Mouse (Mus musculus) intestine, embryonic 15.5 days (tissue): ENCODE measurements around the gene Bbs9. TPM values are rescaled to one million over a fixed set of nuclear protein-coding genes. Genes with fewer than 3 reads are reported as not detected.
A peak's percentile ranks its signal among the peaks of the same experiment; 100 is the strongest.

Experiments
- ATAC-seq: fragments of 200-750 bp; cut with Nextera tagmentation; 2 replicates; pipeline ENCODE4 v1.8.0; 2017; ENCODE audit warnings: moderate TSS enrichment, moderate library complexity
- H3K27ac ChIP-seq: fragments of 300-500 bp; sonication (generic); 2 replicates; pipeline ENCODE4 v1.5.1; 2015; ENCODE audit warnings: mild to moderate bottlenecking, inconsistent platforms
- H3K27me3 ChIP-seq: fragments of 300-500 bp; sonication (generic); replicated peaks from 2 replicates; pipeline ENCODE4 v1.6.1; 2015; ENCODE audit warnings: inconsistent platforms
- H3K36me3 ChIP-seq: fragments of 300-500 bp; sonication (generic); 2 replicates; pipeline ENCODE4 v1.6.1; 2015; ENCODE audit warnings: inconsistent platforms
- H3K4me1 ChIP-seq: fragments of 300-500 bp; sonication (generic); replicated peaks from 2 replicates; pipeline ENCODE4 v1.6.1; 2015; ENCODE audit warnings: inconsistent platforms
- H3K4me2 ChIP-seq: fragments of 300-500 bp; sonication (generic); replicated peaks from 2 replicates; pipeline ENCODE4 v1.6.1; 2015; ENCODE audit warnings: mild to moderate bottlenecking, inconsistent platforms
- H3K4me3 ChIP-seq: fragments of 300-500 bp; sonication (generic); replicated peaks from 2 replicates; pipeline ENCODE4 v1.5.1; 2015; ENCODE audit warnings: inconsistent platforms
- H3K9ac ChIP-seq: fragments of 300-500 bp; sonication (generic); 2 replicates; pipeline ENCODE4 v1.6.1; 2015; ENCODE audit warnings: inconsistent platforms
- H3K9me3 ChIP-seq: fragments of 300-500 bp; sonication (generic); 2 replicates; pipeline ENCODE4 v1.6.1; 2016; ENCODE audit warnings: inconsistent platforms
- WGBS: fragments of 180-500 bp; shearing (Covaris S2); methylation state at CpG from one replicate; pipeline ENCODE4 v1.1.7; 2015; 5-methylcytosine and 5-hydroxymethylcytosine counted together
- polyA plus RNA-seq: library from polyadenylated mRNA; unstranded; fragments of >200 nt; fragmentation: Nextera tagmentation; extraction: Ambion mirVana; gene quantifications from 2 replicates; pipeline ENCODE4 v1.2.1, GENCODE M21; 2015

Gene Bbs9
- polyA plus RNA-seq, 1 experiment from 2014 or later = 13.1 TPM

DNA sequence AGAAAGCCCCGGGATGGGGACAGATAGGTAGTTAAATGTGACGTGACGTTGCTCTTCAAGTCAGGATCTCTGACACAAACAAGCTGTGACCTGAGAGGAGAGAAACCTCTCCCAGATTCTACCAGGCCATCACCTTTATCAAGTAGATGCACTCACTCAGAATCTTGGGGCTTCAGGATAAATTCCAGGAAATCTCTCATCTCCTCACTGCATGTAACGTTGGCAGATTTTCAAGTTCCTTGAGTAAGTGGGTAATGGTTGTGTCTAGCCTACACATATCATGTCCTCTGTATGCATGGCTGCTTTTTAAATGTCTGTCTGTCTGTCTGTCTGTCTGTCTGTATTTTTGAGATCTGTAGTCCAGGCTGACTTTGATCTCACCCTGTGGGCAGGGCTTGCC is 39.6 kb downstream of the Bbs9 start:
- WGBS = 79% methylated on average over 4 of the region's 4 CpGs
- Histone ChIP-seq H3K9ac (no peak overlapping the region), H3K9me3 (no peaks in the 10 kb centered on the region), H3K36me3 (no peaks in the 10 kb centered on the region), H3K4me1 (no peaks in the 10 kb centered on the region), H3K27me3 (no peaks in the 10 kb centered on the region), H3K4me3 (no peak overlapping the region), H3K4me2 (no peak overlapping the region), H3K27ac (no peak overlapping the region)
- ATAC-seq = no peak

GRCm38 (mm10) chr9:22518394-22519041 is 43.0 kb downstream of the Bbs9 start:
- no peak overlapping the region for H3K27ac ChIP-seq
- peak; percentile 74; the same call in 1 of the 2 replicates for ATAC-seq

GRCm38 (mm10) chr9:22523460-22523859 is 47.9 kb downstream of the Bbs9 start:
- Histone ChIP-seq H3K9me3 (no peaks in the 10 kb centered on the region), H3K4me2 (no peak overlapping the region), H3K27ac (no peak overlapping the region), H3K36me3 (no peaks in the 10 kb centered on the region), H3K9ac (no peak overlapping the region), H3K4me3 (no peak overlapping the region), H3K4me1 (no peaks in the 10 kb centered on the region), H3K27me3 (no peaks in the 10 kb centered on the region)
- 88% methylated on average over 1 of the region's 1 CpGs for WGBS
- ATAC-seq = no peak

More at GRCm38 (mm10) chr9:22518394-22519041, 43.0 kb downstream of the Bbs9 start:
- no peak overlapping the region for H3K4me3 ChIP-seq
- H3K27me3 ChIP-seq = no peaks in the 10 kb centered on the region
- no peaks in the 10 kb centered on the region for H3K36me3 ChIP-seq
- no peaks in the 10 kb centered on the region for H3K4me1 ChIP-seq
- H3K4me2 ChIP-seq = no peak overlapping the region
- H3K9me3 ChIP-seq = no peaks in the 10 kb centered on the region
- H3K9ac ChIP-seq = no peak overlapping the region
- 94% methylated on average over 3 of the region's 3 CpGs for WGBS

DNA sequence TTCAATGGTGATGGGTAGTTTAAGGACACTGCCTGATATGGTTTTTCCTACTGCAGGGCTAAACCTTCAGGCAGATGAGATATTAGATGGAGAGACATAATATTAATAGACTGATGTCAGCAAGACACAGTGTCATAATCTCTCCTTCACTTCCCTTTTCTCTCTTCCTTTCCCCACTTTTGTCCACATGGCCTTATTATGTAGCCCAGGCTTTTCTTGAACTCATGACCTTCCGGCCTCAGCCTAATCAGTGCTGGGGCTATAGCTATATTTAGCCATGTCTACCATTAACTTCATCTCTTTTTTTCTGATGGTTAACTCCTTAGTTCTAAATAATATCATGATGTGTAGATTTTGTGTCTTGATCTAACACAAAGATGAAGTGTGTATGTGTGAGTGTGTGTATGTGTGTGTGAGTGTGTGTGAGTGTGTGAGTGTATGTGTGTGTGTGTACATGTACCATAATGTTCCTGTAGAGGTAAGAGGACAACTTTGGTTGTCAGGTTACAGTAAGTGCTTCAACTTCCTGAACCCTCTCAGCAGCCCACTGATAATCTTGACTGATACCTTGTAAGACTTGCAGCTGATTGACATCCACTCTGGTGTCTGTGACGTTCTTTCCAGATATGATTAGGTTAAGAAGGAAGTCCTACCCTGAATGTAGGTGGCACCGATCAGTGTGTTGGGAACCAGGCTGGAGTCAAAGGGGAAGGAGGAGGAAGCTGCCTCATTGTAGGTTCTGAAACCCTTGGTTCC is 55.4 kb downstream of the Bbs9 start:
- no peak overlapping the region for H3K27ac ChIP-seq
- WGBS = 81% methylated on average over 3 of the region's 3 CpGs
- no peaks in the 10 kb centered on the region for H3K27me3 ChIP-seq
- H3K4me1 ChIP-seq = no peaks in the 10 kb centered on the region
- no peaks in the 10 kb centered on the region for H3K9me3 ChIP-seq
- no peak overlapping the region for H3K4me3 ChIP-seq
- H3K9ac ChIP-seq = no peak overlapping the region
- no peak overlapping the region for H3K4me2 ChIP-seq
- no peaks in the 10 kb centered on the region for H3K36me3 ChIP-seq
- no peak for ATAC-seq

DNA sequence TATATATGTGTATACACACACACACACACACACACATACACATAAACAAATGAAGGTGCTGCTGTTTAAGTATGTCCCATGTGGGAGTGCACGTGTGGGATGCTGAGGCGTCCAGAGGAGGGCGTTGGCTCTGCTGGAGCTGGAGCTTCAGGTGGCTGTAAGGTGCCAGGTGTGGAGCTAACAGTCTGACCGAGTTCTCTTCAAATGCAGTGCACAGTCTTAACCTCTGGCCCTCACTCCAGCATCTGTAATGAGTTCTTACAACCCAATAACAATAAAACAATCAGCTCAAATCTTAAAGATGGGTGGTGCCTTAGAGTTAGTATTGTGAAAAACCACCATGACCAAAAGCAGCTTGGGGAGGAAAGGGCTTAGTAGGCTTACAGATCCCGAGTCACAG is 56.6 kb downstream of the Bbs9 start:
- 69% methylated on average over 5 of the region's 5 CpGs for WGBS

DNA sequence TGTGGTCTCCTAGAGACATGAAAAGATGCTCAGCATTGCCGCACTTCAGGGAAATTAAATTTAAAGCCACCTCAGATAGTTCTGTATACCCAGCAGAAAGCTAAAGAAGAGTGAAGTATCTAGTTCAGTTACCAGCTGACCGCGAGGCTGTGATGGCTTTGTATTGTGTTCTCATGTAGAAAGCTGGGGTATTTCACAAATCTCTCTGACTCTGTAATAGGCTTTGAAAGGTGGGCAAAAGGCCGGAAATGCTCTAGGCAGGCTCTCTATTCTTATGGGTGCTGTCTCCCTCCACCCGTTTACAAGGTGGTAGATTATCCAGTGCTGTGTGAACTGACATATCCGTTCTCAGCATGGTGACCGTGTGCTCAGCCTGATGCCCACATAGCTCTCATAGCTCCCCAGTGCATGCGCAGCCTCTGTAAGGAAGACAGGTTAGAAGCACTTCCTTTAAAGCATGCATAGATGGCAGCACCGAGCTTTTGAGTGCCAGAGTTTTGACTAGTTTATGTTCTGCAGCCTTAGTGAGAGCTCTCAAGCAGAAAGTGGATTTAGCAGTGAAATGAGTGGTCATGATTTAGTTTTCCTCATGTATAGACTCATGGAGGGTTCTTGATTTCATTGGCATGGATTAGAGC is 57.4 kb downstream of the Bbs9 start:
- Histone ChIP-seq H3K4me1 (no peaks in the 10 kb centered on the region), H3K4me2 (no peak overlapping the region), H3K4me3 (no peak overlapping the region), H3K27ac (no peak overlapping the region), H3K9ac (no peak overlapping the region), H3K9me3 (no peaks in the 10 kb centered on the region), H3K27me3 (no peaks in the 10 kb centered on the region), H3K36me3 (no peaks in the 10 kb centered on the region)
- WGBS = 55% methylated on average over 9 of the region's 9 CpGs
- peak; percentile 58 for ATAC-seq

More for the DNA sequence above, 56.6 kb downstream of the Bbs9 start:
- ATAC-seq = no peak; the same call in 1 of the 2 replicates
- Histone ChIP-seq H3K27ac (no peak overlapping the region), H3K4me3 (no peak overlapping the region), H3K27me3 (no peaks in the 10 kb centered on the region), H3K36me3 (no peaks in the 10 kb centered on the region), H3K9ac (no peak overlapping the region), H3K4me2 (no peak overlapping the region), H3K4me1 (no peaks in the 10 kb centered on the region), H3K9me3 (no peaks in the 10 kb centered on the region)

DNA sequence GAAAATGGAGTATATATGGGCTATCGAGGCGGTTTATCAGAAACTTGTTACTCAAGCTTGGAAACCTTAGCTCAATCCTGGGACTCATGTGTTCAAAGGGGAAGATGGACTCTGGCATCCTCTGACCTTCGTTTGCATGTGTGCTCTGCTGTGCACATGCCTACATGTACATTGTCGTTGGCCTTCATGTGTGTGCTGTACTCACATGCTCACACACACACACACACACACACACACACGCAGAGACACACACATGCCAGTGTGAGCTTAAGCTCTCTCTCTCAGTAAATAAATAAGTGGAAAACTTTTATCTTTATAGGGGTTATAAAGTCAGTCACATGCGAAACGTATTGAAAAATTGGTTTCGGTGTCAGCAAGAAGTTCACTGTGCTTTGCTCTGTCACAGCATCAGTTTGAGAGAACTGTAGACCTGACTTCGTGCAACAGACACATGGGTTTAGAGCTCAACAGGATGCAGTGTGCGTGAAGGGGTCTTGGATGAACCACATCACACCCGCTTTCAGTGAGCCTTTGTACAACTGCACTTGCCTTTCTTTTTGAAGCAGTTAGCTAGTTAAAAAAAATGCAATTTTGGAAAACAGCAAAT is 62.4 kb downstream of the Bbs9 start:
- Histone ChIP-seq H3K9ac (no peak overlapping the region), H3K9me3 (no peaks in the 10 kb centered on the region), H3K4me1 (0 out of 2 replicates have a peak, but pooled peaks cover 4% of the 10 kb centered on the region), H3K36me3 (no peaks in the 10 kb centered on the region), H3K4me2 (no peak overlapping the region), H3K27me3 (no peaks in the 10 kb centered on the region), H3K27ac (peak overlapping the region; percentile 32; the same call in 1 of the 2 replicates), H3K4me3 (no peak overlapping the region)
- 67% methylated on average over 11 of the region's 11 CpGs for WGBS
- ATAC-seq = peak; percentile 76

GRCm38 (mm10) chr9:22539546-22539945 is 64.0 kb downstream of the Bbs9 start:
- Histone ChIP-seq H3K9me3 (no peaks in the 10 kb centered on the region), H3K4me3 (no peak overlapping the region), H3K4me1 (0 out of 2 replicates have a peak, but pooled peaks cover 4% of the 10 kb centered on the region), H3K36me3 (no peaks in the 10 kb centered on the region), H3K27ac (no peak overlapping the region), H3K27me3 (no peaks in the 10 kb centered on the region), H3K4me2 (no peak overlapping the region), H3K9ac (no peak overlapping the region)
- WGBS = 67% methylated on average over 4 of the region's 4 CpGs
- ATAC-seq = no peak

DNA sequence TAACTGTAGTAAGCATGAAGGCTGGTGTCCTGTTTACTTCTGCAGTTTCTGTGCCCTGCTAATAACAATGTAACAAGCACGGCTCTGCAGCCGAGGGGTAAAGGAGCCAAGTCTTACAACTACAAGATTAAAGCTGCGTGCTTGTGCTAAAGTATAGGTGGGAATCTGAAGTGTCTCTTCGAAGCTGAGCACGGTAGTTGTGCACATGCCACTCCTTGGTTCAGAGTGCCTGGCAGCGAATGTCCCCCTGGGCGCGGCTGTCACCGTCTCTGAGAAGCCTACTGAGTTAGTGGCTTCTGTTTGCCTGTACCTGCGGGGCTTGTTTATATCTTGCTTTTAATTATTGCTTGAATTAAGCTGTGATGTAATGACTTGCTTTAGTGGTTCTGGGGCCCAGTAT is 65.6 kb downstream of the Bbs9 start:
- H3K9ac ChIP-seq = no peak overlapping the region
- no peaks in the 10 kb centered on the region for H3K27me3 ChIP-seq
- WGBS = 64% methylated on average over 10 of the region's 10 CpGs
- no peak overlapping the region for H3K27ac ChIP-seq
- no peaks in the 10 kb centered on the region for H3K9me3 ChIP-seq
- ATAC-seq = no peak
- H3K4me2 ChIP-seq = no peak overlapping the region
- H3K36me3 ChIP-seq = no peaks in the 10 kb centered on the region
- H3K4me1 ChIP-seq = 0 out of 2 replicates have a peak, but pooled peaks cover 4% of the 10 kb centered on the region
- no peak overlapping the region for H3K4me3 ChIP-seq

DNA sequence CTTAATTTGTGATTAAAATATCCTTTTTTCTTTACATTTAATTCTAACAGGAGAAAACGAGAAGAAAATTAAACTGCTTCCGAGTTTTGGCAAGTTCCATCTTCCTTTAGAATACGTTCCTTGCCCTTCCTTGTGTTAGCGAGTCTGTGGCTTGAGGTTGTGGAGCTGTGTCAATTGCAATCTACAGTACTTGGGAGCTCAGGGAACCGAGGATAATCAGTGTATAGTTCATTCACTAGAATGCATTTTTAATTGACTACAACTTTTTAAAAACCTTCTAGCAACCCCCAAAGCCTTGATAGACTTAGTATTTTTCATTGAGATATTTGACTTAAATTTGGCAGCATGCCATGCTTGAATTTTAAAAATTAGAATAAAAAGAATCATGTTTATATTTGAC is 68.0 kb downstream of the Bbs9 start:
- Histone ChIP-seq H3K4me3 (no peak overlapping the region), H3K27me3 (no peaks in the 10 kb centered on the region), H3K36me3 (no peaks in the 10 kb centered on the region), H3K4me1 (0 out of 2 replicates have a peak, but pooled peaks cover 4% of the 10 kb centered on the region), H3K9ac (no peak overlapping the region), H3K27ac (no peak overlapping the region), H3K9me3 (no peaks in the 10 kb centered on the region), H3K4me2 (no peak overlapping the region)
- ATAC-seq = no peak
- 84% methylated on average over 5 of the region's 5 CpGs for WGBS

- peak; percentile 83 for ATAC-seq
- 49% methylated on average over 9 of the region's 9 CpGs for WGBS
Measured at GRCm38 (mm10) chr9:22544349-22545341, 69.1 kb downstream of the Bbs9 start.

More at GRCm38 (mm10) chr9:22544349-22545341, 69.1 kb downstream of the Bbs9 start:
- H3K27ac ChIP-seq = no peak overlapping the region
- no peak overlapping the region for H3K4me2 ChIP-seq
- no peak overlapping the region for H3K9ac ChIP-seq
- no peaks in the 10 kb centered on the region for H3K36me3 ChIP-seq
- H3K9me3 ChIP-seq = no peaks in the 10 kb centered on the region
- no peaks in the 10 kb centered on the region for H3K4me1 ChIP-seq
- H3K27me3 ChIP-seq = no peaks in the 10 kb centered on the region
- no peak overlapping the region for H3K4me3 ChIP-seq
